Mouse (Mus musculus): ENCODE results near the gene Uck2. TPM values are rescaled to one million over a fixed set of nuclear protein-coding genes. Genes with fewer than 3 reads are reported as not detected.

The Uck2 gene
- polyA plus RNA-seq, 1 experiment, result 66.7 TPM

DNA sequence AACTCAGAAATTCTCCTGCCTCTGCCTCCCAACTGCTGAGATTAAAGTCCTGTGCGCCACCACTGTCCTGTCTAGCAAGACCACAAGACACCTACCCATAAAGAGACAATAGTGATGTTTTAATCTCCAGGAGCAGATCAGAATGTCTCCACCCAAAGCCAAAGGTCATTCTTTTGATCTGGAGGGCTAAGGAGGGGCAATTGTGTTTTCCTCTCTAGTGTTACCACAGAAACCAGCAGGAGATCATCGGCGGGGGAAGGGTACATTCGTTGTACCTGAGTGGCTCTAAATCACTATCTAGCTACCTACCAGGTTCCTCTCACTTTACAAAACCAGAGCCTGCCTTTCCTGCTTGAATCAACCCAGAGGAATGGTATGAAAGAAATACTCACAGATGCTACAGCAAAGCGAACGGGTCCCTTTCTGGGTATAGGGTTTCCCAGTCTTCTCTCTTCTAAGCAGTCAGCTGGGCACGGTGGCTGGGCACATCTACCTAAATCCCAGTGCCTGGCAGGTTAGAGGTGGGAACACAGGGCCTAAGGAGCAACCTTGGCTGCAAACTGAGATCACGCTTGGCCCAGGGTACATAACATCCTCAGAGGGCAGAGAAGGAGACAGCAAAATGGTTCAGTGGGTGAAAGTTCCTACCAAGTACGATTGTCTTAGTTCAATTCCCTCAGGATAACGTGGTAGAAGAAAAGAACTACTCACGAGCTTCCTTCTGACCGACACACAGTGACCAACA is 10.3 kb downstream of the Uck2 start:
- no peak overlapping the region for H3K4me2 ChIP-seq (ENCODE audit: low read depth)
- no peak for TF ChIP-seq POLR2A (IDR thresholded peaks at IDR 0.05; ENCODE audit: insufficient read length, low read depth)
- TF ChIP-seq MYOG (IDR thresholded peaks at IDR 0.05; ENCODE audit: control insufficient read depth in 1 of 3, insufficient read depth in 1 of 3, insufficient read length in 2 of 3, low read depth in 2 of 3), result no peak
- TF ChIP-seq TCF12 (IDR thresholded peaks at IDR 0.05; ENCODE audit: insufficient read depth, poor library complexity, severe bottlenecking), result no peak
- TF ChIP-seq SRF (IDR thresholded peaks at IDR 0.05; ENCODE audit: control insufficient read depth, insufficient read length, low read depth), result no peak
- TF ChIP-seq CEBPB (IDR thresholded peaks at IDR 0.05; ENCODE audit: insufficient read depth, poor library complexity, severe bottlenecking), result no peak
- no peak for TF ChIP-seq MYOD1 (IDR thresholded peaks at IDR 0.05; ENCODE audit: control insufficient read depth in 1 of 3, insufficient read length in 2 of 3, low read depth in 2 of 3)
- TF ChIP-seq TCF3 (IDR thresholded peaks at IDR 0.05; ENCODE audit: insufficient read length, low read depth), result no peak
- TF ChIP-seq REST (IDR thresholded peaks at IDR 0.05; ENCODE audit: insufficient read depth, insufficient read length), result no peak
- TF ChIP-seq USF1 (IDR thresholded peaks at IDR 0.05; ENCODE audit: low read depth), result no peak
- no peak for TF ChIP-seq E2F4 (IDR thresholded peaks at IDR 0.05; ENCODE audit: insufficient read depth)
- no peak for TF ChIP-seq MAX (IDR thresholded peaks at IDR 0.05; ENCODE audit: low read depth)
- no peak for TF ChIP-seq POLR2AphosphoS2 (IDR thresholded peaks at IDR 0.05; ENCODE audit: insufficient read length, low read depth)
- no peak overlapping the region for H3ac ChIP-seq (ENCODE audit: control insufficient read depth, insufficient read length)
- H3K36me3 ChIP-seq (ENCODE audit: control insufficient read depth, insufficient read depth), result no peaks in the 10 kb centered on the region
- H3K4me3 ChIP-seq, result no peak overlapping the region
- no peaks in the 10 kb centered on the region for H3K27me3 ChIP-seq (ENCODE audit: control insufficient read depth, insufficient read depth, insufficient read length)
- H3K79me2 ChIP-seq (ENCODE audit: control insufficient read depth, insufficient read depth), result peaks cover 89% of the 10 kb centered on the region

DNA sequence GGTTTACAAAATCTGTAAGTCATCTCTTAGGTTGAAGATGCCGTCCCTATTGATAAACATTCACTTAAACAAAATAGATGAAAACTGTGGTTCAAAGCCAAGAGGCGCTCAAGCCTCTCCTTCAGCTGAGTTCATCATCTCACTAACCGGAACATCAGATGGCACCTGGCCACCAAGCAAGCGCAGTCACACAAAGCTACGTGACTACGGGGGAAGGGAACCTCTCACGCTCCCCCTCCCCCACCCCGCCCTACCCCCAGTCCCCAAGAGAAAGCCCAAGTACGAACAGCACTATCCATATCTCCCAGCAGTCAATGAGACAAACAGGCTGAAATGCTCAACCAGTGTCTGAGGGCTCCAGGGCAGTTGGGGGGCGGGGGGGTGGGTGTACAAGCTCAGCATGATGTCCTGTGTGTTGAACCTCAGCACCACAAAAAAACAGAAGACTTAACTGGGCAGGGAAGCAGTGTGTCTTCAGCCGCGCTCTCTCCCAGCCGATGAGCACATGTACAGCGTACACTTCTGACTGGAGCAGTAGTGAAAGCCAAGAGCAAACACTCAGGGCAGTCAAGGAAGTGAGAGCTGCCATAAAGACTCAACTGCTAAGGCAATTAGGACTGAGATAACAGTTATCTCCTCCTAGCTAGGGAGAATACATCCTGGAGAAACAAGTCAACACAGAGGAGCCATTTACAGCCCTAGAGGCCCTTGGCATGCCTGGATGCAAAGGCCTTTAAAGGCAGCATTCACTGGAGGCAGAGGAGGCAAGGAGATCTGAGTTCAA is 11.5 kb downstream of the Uck2 start:
- H3K79me2 ChIP-seq (ENCODE audit: control insufficient read depth, insufficient read depth), result peaks cover 81% of the 10 kb centered on the region
- H3K4me3 ChIP-seq, result no peak overlapping the region
- H3K4me2 ChIP-seq (ENCODE audit: low read depth), result no peak overlapping the region
- no peaks in the 10 kb centered on the region for H3K36me3 ChIP-seq (ENCODE audit: control insufficient read depth, insufficient read depth)
- no peak overlapping the region for H3ac ChIP-seq (ENCODE audit: control insufficient read depth, insufficient read length)
- TF ChIP-seq POLR2A (IDR thresholded peaks at IDR 0.05; ENCODE audit: insufficient read length, low read depth) (no peak), MYOD1 (IDR thresholded peaks at IDR 0.05; ENCODE audit: control insufficient read depth in 1 of 3, insufficient read length in 2 of 3, low read depth in 2 of 3) (no peak), REST (IDR thresholded peaks at IDR 0.05; ENCODE audit: insufficient read depth, insufficient read length) (no peak), SRF (IDR thresholded peaks at IDR 0.05; ENCODE audit: control insufficient read depth, insufficient read length, low read depth) (no peak), USF1 (IDR thresholded peaks at IDR 0.05; ENCODE audit: low read depth) (no peak), MYOG (IDR thresholded peaks at IDR 0.05; ENCODE audit: control insufficient read depth in 1 of 3, insufficient read depth in 1 of 3, insufficient read length in 2 of 3, low read depth in 2 of 3) (no peak), CEBPB (IDR thresholded peaks at IDR 0.05; ENCODE audit: insufficient read depth, poor library complexity, severe bottlenecking) (no peak), TCF12 (IDR thresholded peaks at IDR 0.05; ENCODE audit: insufficient read depth, poor library complexity, severe bottlenecking) (no peak), E2F4 (IDR thresholded peaks at IDR 0.05; ENCODE audit: insufficient read depth) (no peak), POLR2AphosphoS2 (IDR thresholded peaks at IDR 0.05; ENCODE audit: insufficient read length, low read depth) (no peak)
- no peaks in the 10 kb centered on the region for H3K27me3 ChIP-seq (ENCODE audit: control insufficient read depth, insufficient read depth, insufficient read length)

DNA sequence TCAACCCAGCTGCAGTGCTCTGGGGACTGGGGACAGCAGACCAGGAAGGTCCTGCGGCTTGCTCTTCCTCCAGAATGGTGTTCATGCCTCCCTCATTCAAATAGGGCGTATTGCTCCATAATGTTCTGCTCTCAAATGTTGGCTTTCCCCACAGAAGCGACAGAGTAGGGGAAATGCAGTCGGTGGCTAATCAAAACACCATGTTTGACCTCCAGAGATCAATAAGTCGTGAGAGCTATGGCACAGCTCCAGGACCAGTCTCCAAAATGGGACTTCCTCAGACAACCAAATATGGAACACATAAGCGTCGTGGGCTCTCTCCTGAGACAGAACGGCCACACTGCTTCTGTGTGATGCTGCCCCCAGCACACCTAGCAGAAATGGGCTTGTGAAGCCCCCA is 13.3 kb downstream of the Uck2 start:
- H3K79me2 ChIP-seq (ENCODE audit: control insufficient read depth, insufficient read depth), result peaks cover 81% of the 10 kb centered on the region
- H3K36me3 ChIP-seq (ENCODE audit: control insufficient read depth, insufficient read depth), result no peaks in the 10 kb centered on the region
- no peak overlapping the region for H3K4me3 ChIP-seq
- H3ac ChIP-seq (ENCODE audit: control insufficient read depth, insufficient read length), result no peak overlapping the region
- TF ChIP-seq USF1 (IDR thresholded peaks at IDR 0.05; ENCODE audit: low read depth) (no peak), SRF (IDR thresholded peaks at IDR 0.05; ENCODE audit: control insufficient read depth, insufficient read length, low read depth) (no peak), POLR2AphosphoS2 (IDR thresholded peaks at IDR 0.05; ENCODE audit: insufficient read length, low read depth) (no peak), POLR2A (IDR thresholded peaks at IDR 0.05; ENCODE audit: insufficient read length, low read depth) (no peak), MAX (IDR thresholded peaks at IDR 0.05; ENCODE audit: low read depth) (no peak), TCF3 (IDR thresholded peaks at IDR 0.05; ENCODE audit: insufficient read length, low read depth) (no peak), CEBPB (IDR thresholded peaks at IDR 0.05; ENCODE audit: insufficient read depth, poor library complexity, severe bottlenecking) (no peak), E2F4 (IDR thresholded peaks at IDR 0.05; ENCODE audit: insufficient read depth) (no peak), MYOG (IDR thresholded peaks at IDR 0.05; ENCODE audit: control insufficient read depth in 1 of 3, insufficient read depth in 1 of 3, insufficient read length in 2 of 3, low read depth in 2 of 3) (no peak), TCF12 (IDR thresholded peaks at IDR 0.05; ENCODE audit: insufficient read depth, poor library complexity, severe bottlenecking) (no peak), MYOD1 (IDR thresholded peaks at IDR 0.05; ENCODE audit: control insufficient read depth in 1 of 3, insufficient read length in 2 of 3, low read depth in 2 of 3) (no peak), REST (IDR thresholded peaks at IDR 0.05; ENCODE audit: insufficient read depth, insufficient read length) (no peak)
- no peak overlapping the region for H3K4me2 ChIP-seq (ENCODE audit: low read depth)
- H3K27me3 ChIP-seq (ENCODE audit: control insufficient read depth, insufficient read depth, insufficient read length), result no peaks in the 10 kb centered on the region

DNA sequence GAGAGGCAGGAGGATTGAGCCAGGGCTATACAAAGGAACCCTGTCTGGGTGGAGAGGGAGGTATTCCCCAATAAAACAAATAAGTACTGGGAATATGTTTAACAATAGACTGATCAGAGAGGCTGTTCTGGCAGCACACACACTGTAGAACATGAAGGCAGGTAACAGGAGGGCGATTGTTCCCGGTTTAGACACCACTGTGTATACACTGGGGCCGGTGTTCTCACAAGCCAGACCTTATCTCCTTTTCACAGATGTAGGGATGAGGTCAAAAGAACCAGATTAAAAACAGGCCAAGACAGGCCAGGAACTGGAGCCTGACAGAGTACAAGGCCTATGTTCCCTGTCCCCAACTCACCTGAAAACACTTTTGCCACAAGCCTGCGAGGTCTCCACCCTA is 13.8 kb downstream of the Uck2 start:
- no peak overlapping the region for H3K4me3 ChIP-seq
- H3K27me3 ChIP-seq (ENCODE audit: control insufficient read depth, insufficient read depth, insufficient read length), result no peaks in the 10 kb centered on the region
- no peaks in the 10 kb centered on the region for H3K36me3 ChIP-seq (ENCODE audit: control insufficient read depth, insufficient read depth)
- H3K4me2 ChIP-seq (ENCODE audit: low read depth), result peak overlapping the region; percentile 82
- TF ChIP-seq SRF (IDR thresholded peaks at IDR 0.05; ENCODE audit: control insufficient read depth, insufficient read length, low read depth), result no peak
- no peak for TF ChIP-seq TCF3 (IDR thresholded peaks at IDR 0.05; ENCODE audit: insufficient read length, low read depth)
- TF ChIP-seq USF1 (IDR thresholded peaks at IDR 0.05; ENCODE audit: low read depth), result no peak
- no peak for TF ChIP-seq MYOD1 (IDR thresholded peaks at IDR 0.05; ENCODE audit: control insufficient read depth in 1 of 3, insufficient read length in 2 of 3, low read depth in 2 of 3)
- no peak for TF ChIP-seq POLR2AphosphoS2 (IDR thresholded peaks at IDR 0.05; ENCODE audit: insufficient read length, low read depth)
- no peak for TF ChIP-seq REST (IDR thresholded peaks at IDR 0.05; ENCODE audit: insufficient read depth, insufficient read length)
- no peak for TF ChIP-seq TCF12 (IDR thresholded peaks at IDR 0.05; ENCODE audit: insufficient read depth, poor library complexity, severe bottlenecking)
- TF ChIP-seq CEBPB (IDR thresholded peaks at IDR 0.05; ENCODE audit: insufficient read depth, poor library complexity, severe bottlenecking), result no peak
- H3ac ChIP-seq (ENCODE audit: control insufficient read depth, insufficient read length), result no peak overlapping the region
- peaks cover 81% of the 10 kb centered on the region for H3K79me2 ChIP-seq (ENCODE audit: control insufficient read depth, insufficient read depth)
